Mouse (Mus musculus): ENCODE measurements around the gene 1700018B08Rik.

GRCm38 (mm10) chr8:121484072-121484782 lies 59.9 kb downstream of the 1700018B08Rik start:
- TF ChIP-seq CTCF (IDR thresholded peaks at IDR 0.05; ENCODE audit: borderline replicate concordance, insufficient read depth, low read length), result no peak
- no peak for TF ChIP-seq POLR2A (IDR thresholded peaks at IDR 0.05; ENCODE audit: low read depth, low read length)
